21 mouse cellular contexts compared by ENCODE assay signal in the genomic region with DNA sequence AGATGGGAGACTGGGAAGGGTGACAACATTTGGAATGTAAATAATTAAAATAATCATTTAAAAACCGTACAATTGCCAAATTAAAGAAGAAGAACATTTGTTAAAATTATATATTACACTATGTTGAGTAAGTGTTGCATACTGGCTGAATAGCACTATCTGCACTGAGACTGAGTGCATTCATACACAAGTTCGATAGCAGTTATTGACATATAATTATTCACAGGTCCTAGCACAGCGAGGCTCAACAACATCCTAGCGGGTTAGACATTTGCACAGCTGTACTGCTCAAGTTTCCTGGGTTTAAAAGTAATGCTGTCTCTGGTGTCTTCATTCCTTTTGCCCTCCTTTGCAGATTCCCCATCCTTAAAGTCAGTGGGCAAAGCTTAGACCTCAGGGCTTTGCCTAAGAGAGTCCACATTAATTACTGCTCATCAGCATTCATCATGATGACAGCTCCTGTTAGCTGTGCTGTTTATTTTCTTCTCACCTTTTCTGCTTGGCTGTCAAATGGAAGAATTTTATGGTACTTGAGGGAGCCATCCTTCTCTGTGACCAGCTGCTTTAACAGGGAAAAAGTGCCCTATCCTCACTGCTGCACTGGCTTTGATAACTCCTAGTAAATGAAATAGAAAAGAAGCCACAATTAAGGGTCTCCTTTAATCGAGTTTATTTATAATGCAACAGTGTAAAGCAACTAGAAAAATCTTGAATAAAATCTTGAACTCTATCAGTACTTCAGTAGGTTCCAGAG.
DNase-seq lines count a peak whose midpoint lies in the region; ATAC-seq lines count a peak whose summit lies in the region.
"Had no signal": no experiment of that assay in that cellular context is flagged by ENCODE, and none has a peak within 500 bp of the region (broad histone marks: within the 10 kb centered on the region; RNA-seq: fewer than 3 reads in every experiment).

No protein-coding gene starts in this region.

- H3K4me1 ChIP-seq in forebrain, embryonic 12.5 days: no peaks in the 10 kb centered on the region
- H3K4me1 ChIP-seq in forebrain, embryonic 15.5 days: no peaks in the 10 kb centered on the region; the same call in 1 of the 2 replicates
- H3K4me1 ChIP-seq in kidney, embryonic 14.5 days (ENCODE audit: control insufficient read depth, insufficient read depth, low read length): no peaks in the 10 kb centered on the region
- 0 out of 2 replicates have a peak, but pooled peaks cover 3% of the 10 kb centered on the region for H3K4me1 ChIP-seq in neural tube, embryonic 14.5 days (ENCODE audit: control insufficient read depth, insufficient read depth, low read length)
- H3K4me1 ChIP-seq: heart, embryonic 15.5 days; limb, embryonic 10.5 days; liver, embryonic 15.5 days; midbrain, embryonic 12.5 days had no signal

- ATAC-seq in forebrain, embryonic 12.5 days (ENCODE audit: low FRiP score): peak; percentile 27; the same call in 1 of the 2 replicates
- ATAC-seq in forebrain, embryonic 15.5 days (replicated peaks): no peak
- peak; percentile 62 for ATAC-seq in kidney, embryonic 14.5 days (ENCODE audit: low FRiP score, low TSS enrichment)
- ATAC-seq in neural tube, embryonic 14.5 days (ENCODE audit: low read depth): peak; percentile 92; the same call in 1 of the 2 replicates
- ATAC-seq: inflammation-experienced regulatory T-cells, adult 6 months had no signal

- 85% methylated on average over 5 of the region's 5 CpGs for WGBS in forebrain, embryonic 12.5 days
- 68% methylated on average over 5 of the region's 5 CpGs for WGBS in forebrain, embryonic 15.5 days
- WGBS in kidney, embryonic 14.5 days: 54% methylated on average over 5 of the region's 5 CpGs
- 49% methylated on average over 5 of the region's 5 CpGs for WGBS in neural tube, embryonic 14.5 days

- H3K27ac ChIP-seq in forebrain, embryonic 12.5 days: no peak overlapping the region
- H3K27ac ChIP-seq in forebrain, embryonic 15.5 days (replicated peaks): no peak overlapping the region
- H3K27ac ChIP-seq in kidney, embryonic 14.5 days (ENCODE audit: low read depth, low read length): no peak overlapping the region
- H3K27ac ChIP-seq in neural tube, embryonic 14.5 days (ENCODE audit: low read depth, low read length): no peak overlapping the region
- H3K27ac ChIP-seq: heart, embryonic 15.5 days; limb, embryonic 10.5 days; liver, embryonic 15.5 days; midbrain, embryonic 12.5 days had no signal

- no peak overlapping the region for H3K4me2 ChIP-seq in forebrain, embryonic 12.5 days
- no peak overlapping the region for H3K4me2 ChIP-seq in forebrain, embryonic 15.5 days (replicated peaks)
- no peak overlapping the region for H3K4me2 ChIP-seq in kidney, embryonic 14.5 days (replicated peaks; ENCODE audit: low read depth, low read length)
- H3K4me2 ChIP-seq in neural tube, embryonic 14.5 days (ENCODE audit: low read depth, low read length): no peak overlapping the region
- H3K4me2 ChIP-seq: heart, embryonic 15.5 days; liver, embryonic 15.5 days; midbrain, embryonic 12.5 days had no signal

- H3K9ac ChIP-seq in forebrain, embryonic 12.5 days: no peak overlapping the region
- no peak overlapping the region for H3K9ac ChIP-seq in forebrain, embryonic 15.5 days (replicated peaks)
- H3K9ac ChIP-seq in kidney, embryonic 14.5 days (ENCODE audit: low read depth, low read length): no peak overlapping the region
- no peak overlapping the region for H3K9ac ChIP-seq in neural tube, embryonic 14.5 days (replicated peaks; ENCODE audit: low read depth, low read length)
- H3K9ac ChIP-seq: heart, embryonic 15.5 days; liver, embryonic 15.5 days; midbrain, embryonic 12.5 days had no signal

- no peaks in the 10 kb centered on the region for H3K27me3 ChIP-seq in forebrain, embryonic 12.5 days
- H3K27me3 ChIP-seq in forebrain, embryonic 15.5 days: no peaks in the 10 kb centered on the region
- H3K27me3 ChIP-seq in kidney, embryonic 14.5 days (ENCODE audit: control insufficient read depth, insufficient read depth, low read length): no peaks in the 10 kb centered on the region
- no peaks in the 10 kb centered on the region for H3K27me3 ChIP-seq in neural tube, embryonic 14.5 days (ENCODE audit: control insufficient read depth, insufficient read depth, low read length)
- H3K27me3 ChIP-seq: heart, embryonic 15.5 days; liver, embryonic 15.5 days; midbrain, embryonic 12.5 days had no signal

- H3K9me3 ChIP-seq in forebrain, embryonic 12.5 days: no peaks in the 10 kb centered on the region
- no peaks in the 10 kb centered on the region for H3K9me3 ChIP-seq in forebrain, embryonic 15.5 days
- H3K9me3 ChIP-seq in kidney, embryonic 14.5 days (ENCODE audit: control insufficient read depth, low read length): no peaks in the 10 kb centered on the region
- no peaks in the 10 kb centered on the region for H3K9me3 ChIP-seq in neural tube, embryonic 14.5 days (ENCODE audit: control insufficient read depth, low read length)
- H3K9me3 ChIP-seq: heart, embryonic 15.5 days; limb, embryonic 10.5 days; liver, embryonic 15.5 days; midbrain, embryonic 12.5 days had no signal

- no peaks in the 10 kb centered on the region for H3K36me3 ChIP-seq in forebrain, embryonic 12.5 days (replicated peaks)
- H3K36me3 ChIP-seq in forebrain, embryonic 15.5 days: no peaks in the 10 kb centered on the region
- no peaks in the 10 kb centered on the region for H3K36me3 ChIP-seq in kidney, embryonic 14.5 days (ENCODE audit: control insufficient read depth, insufficient read depth, low read length)
- no peaks in the 10 kb centered on the region for H3K36me3 ChIP-seq in neural tube, embryonic 14.5 days (ENCODE audit: control insufficient read depth, insufficient read depth, low read length)
- H3K36me3 ChIP-seq: heart, embryonic 15.5 days; limb, embryonic 10.5 days; liver, embryonic 15.5 days; midbrain, embryonic 12.5 days had no signal

- no peak for DNase-seq in kidney, adult 18-20 months
- peak; percentile 3 for DNase-seq in embryo, embryonic 11.5 days (ENCODE audit: low read depth, low spot score)
- no peak for DNase-seq in lung, postnatal 36 days
- DNase-seq in cerebellum, adult 11 months: no peak
- DNase-seq: adrenal gland, postnatal 10 days; cerebellum, adult 9-10 months; heart, postnatal 36 days; kidney, adult 2 months; kidney, postnatal 10 days; liver; right cerebral cortex, postnatal 25 days; spleen, adult 18-20 months had no signal

- H3K4me3 ChIP-seq in forebrain, embryonic 12.5 days (replicated peaks): no peak overlapping the region
- no peak overlapping the region for H3K4me3 ChIP-seq in forebrain, embryonic 15.5 days
- no peak overlapping the region for H3K4me3 ChIP-seq in kidney, embryonic 14.5 days (ENCODE audit: low read length)
- no peak overlapping the region for H3K4me3 ChIP-seq in neural tube, embryonic 14.5 days (ENCODE audit: low read depth, low read length)
- H3K4me3 ChIP-seq: heart, embryonic 15.5 days; limb, embryonic 10.5 days; liver, embryonic 15.5 days; midbrain, embryonic 12.5 days had no signal
